Mouse (Mus musculus) testis, adult 2 months (tissue): ENCODE results near the gene Dtx4.

Experiments
- CTCF ChIP-seq: fragments of 200-500 bp; IDR thresholded peaks from 2 replicates; pipeline ENCODE4 v1.5.1; 2012; ENCODE audit warnings: low read depth, mild to moderate bottlenecking, inconsistent platforms, low read length, moderate library complexity; ENCODE audit not compliant: control insufficient read depth, insufficient read depth, insufficient replicate concordance
- POLR2A ChIP-seq: fragments of 200-500 bp; IDR thresholded peaks from 2 replicates; pipeline ENCODE4 v1.6.1; 2012; ENCODE audit warnings: low read depth, mild to moderate bottlenecking, inconsistent platforms, low read length, moderate library complexity; ENCODE audit not compliant: control insufficient read depth

DNA sequence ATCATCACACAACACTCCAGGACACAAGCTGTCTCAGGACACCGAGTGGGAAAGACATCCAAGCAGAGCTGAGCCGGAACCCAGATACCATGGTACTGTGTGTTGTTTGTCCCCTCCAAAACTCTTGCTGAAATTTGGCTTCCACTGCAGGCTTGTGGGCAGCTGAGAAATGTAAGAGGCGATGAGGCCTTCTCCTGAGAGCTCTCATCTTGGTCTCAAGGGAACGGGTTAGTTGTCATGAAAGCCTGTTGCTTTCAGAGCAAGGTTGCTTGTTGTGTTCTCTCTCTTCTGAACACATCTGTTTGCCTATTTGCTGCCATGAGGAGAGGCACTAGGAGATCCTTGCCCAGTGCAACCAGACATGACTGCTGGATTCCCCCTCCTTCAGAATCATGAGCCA is 27.3 kb downstream of the Dtx4 start:
- no peak for TF ChIP-seq POLR2A
- no peak for TF ChIP-seq CTCF
